Mouse (Mus musculus): ENCODE results near the gene Bcor. TPM values are rescaled to one million over a fixed set of nuclear protein-coding genes. Genes with fewer than 3 reads are reported as not detected.

Gene Bcor
- polyA plus RNA-seq, 1 experiment, result 15.8 TPM

DNA sequence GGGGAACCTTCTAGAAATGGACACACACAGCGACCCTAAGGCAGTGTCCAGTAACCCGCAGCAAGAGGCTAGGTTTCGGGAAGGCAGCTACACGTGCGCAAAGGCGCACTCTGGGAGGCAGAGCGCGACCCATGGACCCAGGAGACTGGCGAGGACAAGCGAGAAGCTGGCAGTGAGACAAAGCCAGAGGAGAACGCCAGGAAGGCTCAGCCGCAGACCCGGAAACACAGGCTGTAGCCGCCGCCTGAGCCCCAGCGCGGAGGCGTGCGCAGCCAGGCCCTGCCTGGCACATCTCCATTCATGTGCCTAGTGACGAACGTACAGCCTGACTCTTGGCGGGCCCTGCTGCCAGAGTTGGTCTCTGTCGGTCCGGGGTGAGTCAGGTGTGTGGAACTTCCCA, 30.9 kb downstream of the Bcor start:
- TF ChIP-seq POLR2A (IDR thresholded peaks at IDR 0.05; ENCODE audit: insufficient read depth, low read length) (no peak), CTCF (IDR thresholded peaks at IDR 0.05; ENCODE audit: low read depth, low read length) (no peak), EP300 (IDR thresholded peaks at IDR 0.05; ENCODE audit: insufficient read depth, low read depth, low read length) (no peak)
- H3K9ac ChIP-seq (ENCODE audit: low read depth, poor library complexity, severe bottlenecking), result peak overlapping the region; percentile 60; the same call in 1 of the 2 replicates
- H3K27me3 ChIP-seq (ENCODE audit: control insufficient read depth, insufficient read depth, low read length, poor library complexity, severe bottlenecking), result peaks cover 22% of the 10 kb centered on the region
- no peak overlapping the region for H3K27ac ChIP-seq (ENCODE audit: insufficient read depth, low read length)
- peaks cover 2% of the 10 kb centered on the region for H3K4me1 ChIP-seq (ENCODE audit: control insufficient read depth, insufficient read depth, low read length)
- no peaks in the 10 kb centered on the region for H3K36me3 ChIP-seq (ENCODE audit: control insufficient read depth, insufficient read depth, low read length, poor library complexity, severe bottlenecking)
- peak overlapping the region; percentile 28 for H3K4me3 ChIP-seq (ENCODE audit: low read depth, low read length)
- no peaks in the 10 kb centered on the region for H3K9me3 ChIP-seq (replicated peaks; ENCODE audit: control insufficient read depth, insufficient read depth, low read length, poor library complexity, severe bottlenecking)

DNA sequence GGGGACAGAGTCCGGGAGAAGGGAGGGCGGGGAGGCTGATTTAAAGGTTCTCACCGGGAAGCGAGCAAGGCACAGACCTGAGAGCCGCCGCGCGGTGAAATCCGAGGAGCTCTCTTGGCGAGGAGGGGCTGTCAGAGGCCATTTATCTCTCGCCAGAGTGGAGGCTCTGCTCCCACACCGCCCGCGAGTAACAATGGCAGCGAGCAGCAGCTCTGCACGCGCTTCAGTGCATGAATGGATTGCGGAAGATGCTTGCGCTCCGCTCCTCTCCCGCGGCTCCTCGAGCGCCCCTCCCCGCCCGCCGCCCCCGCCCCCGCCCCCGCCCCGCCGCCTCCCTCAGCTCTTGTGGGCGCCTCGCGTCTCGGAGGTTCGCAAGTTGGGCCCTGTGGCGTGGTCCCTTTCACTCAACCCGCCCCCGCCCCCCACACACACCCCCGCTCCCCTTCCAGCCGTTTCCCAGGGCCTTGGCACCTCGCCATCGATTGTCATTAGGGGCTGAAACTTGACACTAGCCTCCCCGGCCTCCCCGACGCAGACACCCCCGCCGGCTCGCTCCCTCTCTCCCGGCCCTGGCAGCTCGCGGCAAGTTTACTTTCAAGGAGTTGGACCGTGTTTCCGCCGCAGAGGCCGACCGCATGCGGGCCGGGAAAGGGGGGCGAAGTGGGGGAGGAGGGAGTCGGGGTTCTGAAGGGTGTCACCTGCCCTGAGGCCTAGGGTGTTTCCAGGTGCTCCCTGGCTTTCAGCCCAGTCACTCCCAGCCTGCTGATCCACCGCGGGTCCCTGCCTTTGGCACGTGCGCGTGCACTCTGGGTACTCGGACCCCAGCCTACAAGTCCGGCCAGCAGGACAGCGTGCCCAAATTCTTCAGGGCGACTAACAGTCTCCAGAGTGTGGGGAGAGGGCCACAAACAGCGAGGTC, 31.7 kb downstream of the Bcor start:
- Histone ChIP-seq H3K36me3 (ENCODE audit: control insufficient read depth, insufficient read depth, low read length, poor library complexity, severe bottlenecking) (no peaks in the 10 kb centered on the region), H3K9ac (ENCODE audit: low read depth, poor library complexity, severe bottlenecking) (peak overlapping the region; percentile 60), H3K4me3 (ENCODE audit: low read depth, low read length) (peak overlapping the region; percentile 65), H3K27me3 (ENCODE audit: control insufficient read depth, insufficient read depth, low read length, poor library complexity, severe bottlenecking) (peaks cover 22% of the 10 kb centered on the region), H3K9me3 (replicated peaks; ENCODE audit: control insufficient read depth, insufficient read depth, low read length, poor library complexity, severe bottlenecking) (no peaks in the 10 kb centered on the region), H3K4me1 (ENCODE audit: control insufficient read depth, insufficient read depth, low read length) (peaks cover 2% of the 10 kb centered on the region), H3K27ac (ENCODE audit: insufficient read depth, low read length) (no peak overlapping the region)
- TF ChIP-seq POLR2A (IDR thresholded peaks at IDR 0.05; ENCODE audit: insufficient read depth, low read length), result no peak
- no peak for TF ChIP-seq CTCF (IDR thresholded peaks at IDR 0.05; ENCODE audit: low read depth, low read length)
- no peak for TF ChIP-seq EP300 (IDR thresholded peaks at IDR 0.05; ENCODE audit: insufficient read depth, low read depth, low read length)

DNA sequence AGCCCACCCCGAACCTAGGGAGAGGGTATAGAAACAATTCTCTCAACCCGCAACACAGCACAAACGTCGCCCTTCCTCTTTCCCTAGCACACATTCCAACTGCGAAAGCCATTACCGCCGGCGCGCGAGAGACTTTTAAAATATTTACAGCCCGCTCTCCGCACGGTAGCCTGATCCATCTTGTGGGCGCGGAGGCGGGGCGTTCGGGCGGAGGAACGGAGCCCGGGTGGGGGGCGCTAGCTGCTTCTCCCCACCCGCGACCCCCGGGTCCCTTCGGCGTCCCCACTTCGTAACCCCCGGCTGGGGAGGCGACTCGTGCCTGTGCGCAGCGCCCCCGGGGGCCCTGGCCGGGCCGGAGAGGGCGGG, 32.4 kb downstream of the Bcor start:
- no peaks in the 10 kb centered on the region for H3K36me3 ChIP-seq (ENCODE audit: control insufficient read depth, insufficient read depth, low read length, poor library complexity, severe bottlenecking)
- H3K27ac ChIP-seq (ENCODE audit: insufficient read depth, low read length), result no peak overlapping the region
- no peaks in the 10 kb centered on the region for H3K9me3 ChIP-seq (replicated peaks; ENCODE audit: control insufficient read depth, insufficient read depth, low read length, poor library complexity, severe bottlenecking)
- H3K4me1 ChIP-seq (ENCODE audit: control insufficient read depth, insufficient read depth, low read length), result peaks cover 2% of the 10 kb centered on the region
- TF ChIP-seq POLR2A (IDR thresholded peaks at IDR 0.05; ENCODE audit: insufficient read depth, low read length) (no peak), CTCF (IDR thresholded peaks at IDR 0.05; ENCODE audit: low read depth, low read length) (no peak), EP300 (IDR thresholded peaks at IDR 0.05; ENCODE audit: insufficient read depth, low read depth, low read length) (no peak)
- H3K9ac ChIP-seq (ENCODE audit: low read depth, poor library complexity, severe bottlenecking), result peak overlapping the region; percentile 60
- peaks cover 22% of the 10 kb centered on the region for H3K27me3 ChIP-seq (ENCODE audit: control insufficient read depth, insufficient read depth, low read length, poor library complexity, severe bottlenecking)
- H3K4me3 ChIP-seq (ENCODE audit: low read depth, low read length), result peak overlapping the region; percentile 65

DNA sequence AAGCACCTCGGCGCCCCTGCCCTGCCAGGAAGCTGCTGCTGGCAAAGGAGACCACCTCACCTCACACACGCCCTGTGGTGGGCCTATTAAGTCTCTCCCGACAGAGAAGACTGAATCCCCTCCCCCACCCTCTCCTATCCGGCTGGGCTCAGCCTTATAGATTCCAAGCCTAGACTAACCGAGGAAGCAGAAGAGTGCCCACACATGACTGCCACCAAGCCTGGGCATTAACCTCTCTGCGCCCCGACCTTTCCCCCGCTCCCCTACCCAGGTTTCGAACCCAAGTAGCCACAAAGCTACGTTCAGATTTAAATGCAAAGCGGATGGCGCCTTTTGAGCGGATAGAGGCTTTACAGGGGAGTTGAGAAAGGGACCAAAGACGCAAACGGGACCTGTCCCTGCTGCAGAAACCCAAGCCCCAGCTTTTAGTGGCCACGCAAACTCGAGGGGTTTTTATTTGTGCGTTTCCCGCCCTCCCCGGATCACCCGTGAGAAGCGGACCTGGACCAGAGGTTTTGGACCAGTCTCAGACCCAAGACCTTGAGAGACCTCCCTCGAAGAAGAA, 33.0 kb downstream of the Bcor start:
- no peaks in the 10 kb centered on the region for H3K9me3 ChIP-seq (replicated peaks; ENCODE audit: control insufficient read depth, insufficient read depth, low read length, poor library complexity, severe bottlenecking)
- H3K27ac ChIP-seq (ENCODE audit: insufficient read depth, low read length), result no peak overlapping the region
- no peaks in the 10 kb centered on the region for H3K36me3 ChIP-seq (ENCODE audit: control insufficient read depth, insufficient read depth, low read length, poor library complexity, severe bottlenecking)
- TF ChIP-seq POLR2A (IDR thresholded peaks at IDR 0.05; ENCODE audit: insufficient read depth, low read length) (no peak), EP300 (IDR thresholded peaks at IDR 0.05; ENCODE audit: insufficient read depth, low read depth, low read length) (no peak), CTCF (IDR thresholded peaks at IDR 0.05; ENCODE audit: low read depth, low read length) (no peak)
- H3K4me1 ChIP-seq (ENCODE audit: control insufficient read depth, insufficient read depth, low read length), result peaks cover 2% of the 10 kb centered on the region
- H3K4me3 ChIP-seq (ENCODE audit: low read depth, low read length), result peak overlapping the region; percentile 35
- H3K27me3 ChIP-seq (ENCODE audit: control insufficient read depth, insufficient read depth, low read length, poor library complexity, severe bottlenecking), result peaks cover 20% of the 10 kb centered on the region
- peak overlapping the region; percentile 60 for H3K9ac ChIP-seq (ENCODE audit: low read depth, poor library complexity, severe bottlenecking)

DNA sequence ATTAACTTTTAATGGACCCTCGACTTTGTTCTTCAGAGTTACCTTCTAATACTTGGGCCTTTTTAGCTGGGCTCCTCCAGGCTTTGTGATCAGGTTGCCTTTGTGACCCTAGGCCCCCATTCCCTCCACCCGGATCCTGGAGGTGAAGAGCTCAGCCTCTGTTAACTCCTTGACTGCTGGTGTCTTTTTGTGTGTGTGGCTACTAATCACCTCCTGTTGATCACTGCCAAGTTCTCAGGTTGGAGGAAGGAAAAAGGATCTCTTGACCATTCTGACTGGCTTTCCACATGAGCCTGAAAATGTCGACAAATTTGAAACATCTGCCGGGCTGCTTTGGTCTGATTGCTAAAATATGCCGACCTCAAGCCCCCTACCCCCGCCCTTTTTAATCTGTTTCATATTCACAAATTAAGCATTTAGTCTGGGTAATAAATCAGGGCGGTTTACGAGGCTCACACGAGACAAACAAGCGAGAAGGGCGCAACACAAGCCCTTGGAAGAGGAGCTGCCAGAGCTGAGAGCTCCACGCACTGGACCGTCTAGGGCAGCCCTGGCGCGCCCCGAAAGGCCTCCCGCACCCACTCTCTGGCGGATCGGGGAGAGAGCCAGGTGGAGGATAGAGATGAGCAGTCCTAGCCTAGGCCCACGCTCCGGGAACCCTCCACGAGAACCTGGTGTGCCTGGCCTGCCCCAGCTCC, 33.6 kb downstream of the Bcor start:
- H3K9me3 ChIP-seq (replicated peaks; ENCODE audit: control insufficient read depth, insufficient read depth, low read length, poor library complexity, severe bottlenecking), result no peaks in the 10 kb centered on the region
- H3K4me3 ChIP-seq (ENCODE audit: low read depth, low read length), result peak overlapping the region; percentile 35
- no peak overlapping the region for H3K27ac ChIP-seq (ENCODE audit: insufficient read depth, low read length)
- no peaks in the 10 kb centered on the region for H3K36me3 ChIP-seq (ENCODE audit: control insufficient read depth, insufficient read depth, low read length, poor library complexity, severe bottlenecking)
- TF ChIP-seq EP300 (IDR thresholded peaks at IDR 0.05; ENCODE audit: insufficient read depth, low read depth, low read length) (no peak), CTCF (IDR thresholded peaks at IDR 0.05; ENCODE audit: low read depth, low read length) (no peak), POLR2A (IDR thresholded peaks at IDR 0.05; ENCODE audit: insufficient read depth, low read length) (no peak)
- 0 out of 2 replicates have a peak overlapping the region, but pooled peaks have one; percentile 60 for H3K9ac ChIP-seq (ENCODE audit: low read depth, poor library complexity, severe bottlenecking)
- peaks cover 2% of the 10 kb centered on the region for H3K4me1 ChIP-seq (ENCODE audit: control insufficient read depth, insufficient read depth, low read length)
- peaks cover 20% of the 10 kb centered on the region for H3K27me3 ChIP-seq (ENCODE audit: control insufficient read depth, insufficient read depth, low read length, poor library complexity, severe bottlenecking)

Measured in ES-Bruce4 (cell line).